34 mouse cellular contexts compared by ENCODE assay signal in genomic region chr19:55803121-55803520, GRCm38 (mm10).
DNase-seq lines count a peak whose midpoint lies in the region; ATAC-seq lines count a peak whose summit lies in the region.
"Had no signal": no experiment of that assay in that cellular context is flagged by ENCODE, and none has a peak within 500 bp of the region (broad histone marks: within the 10 kb centered on the region; RNA-seq: fewer than 3 reads in every experiment).

No protein-coding gene starts in this region.

- H3K27ac ChIP-seq in liver, embryonic 16.5 days (ENCODE audit: low read length) = no peak overlapping the region
- H3K27ac ChIP-seq: embryonic facial prominence, embryonic 15.5 days; forebrain, embryonic 12.5 days; heart, embryonic 10.5 days; heart, embryonic 15.5 days; hindbrain, embryonic 13.5 days; limb, embryonic 12.5 days; liver, embryonic 14.5 days; neural tube, embryonic 12.5 days had no signal

- DNase-seq in liver (no peak), adipocyte (ENCODE audit: low spot score) (peak; percentile 89)
- DNase-seq in kidney, adult 18-20 months = no peak
- no peak for DNase-seq in thymus, postnatal 10 days (ENCODE audit: low spot score in 2 of 2)
- DNase-seq: adrenal gland, postnatal 10 days; B cell, adult 2 months; cerebellum, adult 11-12 months; cerebellum, adult 9-11 months; forebrain, postnatal 0 days; gastrocnemius, postnatal 14 days; heart, adult 11 months; heart, postnatal 36 days; kidney, adult 9 months; kidney, postnatal 10 days; layer of hippocampus, adult 9-11 months; right cerebral cortex, postnatal 4 days; thymus, adult 2 months; thymus, postnatal 4 days had no signal

- no peaks in the 10 kb centered on the region for H3K9me3 ChIP-seq in liver, embryonic 16.5 days (replicated peaks; ENCODE audit: control insufficient read depth, low read length)
- H3K9me3 ChIP-seq: embryonic facial prominence, embryonic 15.5 days; forebrain, embryonic 12.5 days; heart, embryonic 10.5 days; heart, embryonic 15.5 days; hindbrain, embryonic 13.5 days; limb, embryonic 12.5 days; neural tube, embryonic 12.5 days had no signal

- no peak overlapping the region for H3K4me3 ChIP-seq in liver, embryonic 16.5 days (ENCODE audit: low read depth, low read length)
- H3K4me3 ChIP-seq: embryonic facial prominence, embryonic 15.5 days; forebrain, embryonic 12.5 days; heart, embryonic 10.5 days; heart, embryonic 15.5 days; hindbrain, embryonic 13.5 days; limb, embryonic 12.5 days; myocyte; neural tube, embryonic 12.5 days had no signal

- peaks cover 6% of the 10 kb centered on the region; the same call in 1 of the 2 replicates for H3K27me3 ChIP-seq in liver, embryonic 16.5 days (ENCODE audit: control insufficient read depth, insufficient read depth, low read depth, low read length)
- H3K27me3 ChIP-seq: embryonic facial prominence, embryonic 15.5 days; forebrain, embryonic 12.5 days; heart, embryonic 15.5 days; hindbrain, embryonic 13.5 days; neural tube, embryonic 12.5 days had no signal

- H3K36me3 ChIP-seq in liver, embryonic 16.5 days (ENCODE audit: control insufficient read depth, insufficient read depth) = no peaks in the 10 kb centered on the region
- H3K36me3 ChIP-seq: forebrain, embryonic 12.5 days; heart, embryonic 15.5 days; hindbrain, embryonic 13.5 days; neural tube, embryonic 12.5 days had no signal

- peaks cover 11% of the 10 kb centered on the region for H3K4me1 ChIP-seq in liver, embryonic 16.5 days (ENCODE audit: control insufficient read depth, low read depth, low read length)

- 0% methylated on average over 1 of the region's 1 CpGs for WGBS in liver, embryonic 16.5 days (ENCODE audit: insufficient replicate concordance)

- no peak overlapping the region for H3K9ac ChIP-seq in liver, embryonic 16.5 days (ENCODE audit: low read depth, low read length)
- H3K9ac ChIP-seq: embryonic facial prominence, embryonic 15.5 days; forebrain, embryonic 12.5 days; forebrain, postnatal 0 days; heart, embryonic 15.5 days; hindbrain, embryonic 13.5 days; limb, embryonic 12.5 days; liver, embryonic 14.5 days; neural tube, embryonic 12.5 days had no signal

- peak; percentile 30; the same call in 1 of the 2 replicates for ATAC-seq in liver, embryonic 16.5 days (ENCODE audit: low read depth)
- peak; percentile 92 for ATAC-seq in granulocyte monocyte progenitor cell, adult 5-6 weeks (replicated peaks; ENCODE audit: poor library complexity, severe bottlenecking)
- ATAC-seq in neutrophil, adult 5-6 weeks (ENCODE audit: extremely low read depth, insufficient number of reproducible peaks, low FRiP score, poor library complexity, severe bottlenecking) = peak; percentile 46; the same call in 1 of the 2 replicates
- ATAC-seq: activated CD4-positive, CD25-positive, alpha-beta regulatory T cell, adult 4 months; forebrain, postnatal 0 days; intestine, embryonic 16.5 days; midbrain, embryonic 16.5 days had no signal

- no peak overlapping the region for H3K4me2 ChIP-seq in liver, embryonic 16.5 days (ENCODE audit: low read depth, low read length)
- H3K4me2 ChIP-seq: embryonic facial prominence, embryonic 15.5 days; forebrain, embryonic 12.5 days; heart, embryonic 15.5 days; hindbrain, embryonic 13.5 days; limb, embryonic 12.5 days; midbrain, embryonic 11.5 days; neural tube, embryonic 12.5 days had no signal

Comparison
In these comparisons a context has a peak if more than half of its experiments do, and no peak if none do; other contexts are left out.
1. ATAC-seq: peak in every context shown above with its lines; median percentile 92 in granulocyte monocyte progenitor cell, adult 5-6 weeks; 46 in neutrophil, adult 5-6 weeks; 30 in liver, embryonic 16.5 days.